Mouse (Mus musculus) kidney, adult 2 months (tissue): ENCODE measurements around the gene Slc11a2.

Experiments used
- CTCF ChIP-seq: fragments of 200-500 bp; conservative IDR thresholded peaks from 2 replicates; pipeline ENCODE4 v1.5.1; 2011; ENCODE audit warnings: low read depth, mild to moderate bottlenecking, control low read depth, low read length, moderate library complexity, mixed read lengths; ENCODE audit not compliant: insufficient read depth, insufficient read length
- POLR2A ChIP-seq: fragments of 200-500 bp; IDR thresholded peaks from one replicate; pipeline ENCODE4 v1.6.1; 2011; ENCODE audit warnings: low read depth, low read length, control low read depth

- no peak for TF ChIP-seq CTCF
- TF ChIP-seq POLR2A, result no peak
These were observed 13.1 kb downstream of the Slc11a2 start for GRCm38 (mm10) chr15:100411731-100412130.
